Mouse (Mus musculus): ENCODE data around the gene BC049352. TPM values are rescaled to one million over a fixed set of nuclear protein-coding genes. Genes with fewer than 3 reads are reported as not detected.

The BC049352 gene
- total and polyA plus RNA-seq, 3 experiments = 0.17 TPM; not detected in 2

DNA sequence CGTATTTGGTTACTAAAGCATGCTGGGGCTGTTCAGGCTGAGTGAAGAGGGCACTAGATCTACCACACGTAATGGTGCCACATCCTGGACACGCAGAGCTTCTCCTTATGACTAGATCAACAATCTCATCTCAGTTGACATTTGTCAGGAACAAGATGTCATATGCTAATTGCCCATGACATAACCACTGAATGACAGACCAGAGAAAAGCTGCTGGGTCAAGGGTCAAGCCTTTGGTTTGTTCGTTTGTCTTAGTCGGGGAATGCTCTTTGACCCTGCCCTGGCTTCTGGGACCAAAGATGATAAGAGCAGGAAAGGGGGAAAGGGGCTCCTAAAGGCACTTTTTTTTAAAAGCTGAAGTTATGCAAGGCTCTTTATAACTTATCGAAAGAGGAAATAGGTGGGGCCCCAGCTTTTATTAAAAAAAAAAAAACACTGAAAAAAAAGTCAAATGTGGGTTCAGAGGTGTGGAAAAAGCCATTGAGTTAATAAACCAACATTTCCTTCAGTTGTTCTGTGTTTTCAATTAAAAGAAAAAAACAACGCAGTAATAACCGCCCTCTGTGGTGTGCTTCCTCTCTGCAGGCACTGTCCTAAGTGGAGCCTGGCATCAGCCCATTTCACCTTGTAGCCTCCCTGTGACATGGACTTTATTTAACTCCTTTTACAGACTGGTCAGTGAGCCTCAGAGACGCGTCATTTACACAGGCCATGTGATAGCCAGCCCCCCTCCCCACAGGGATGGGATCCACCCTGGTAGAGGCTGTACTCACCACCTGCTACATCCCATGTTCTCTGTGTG lies 112.6 kb downstream of the BC049352 start:
- Histone ChIP-seq H3K27ac (ENCODE audit: insufficient read depth, low read depth) (no peak overlapping the region), H3K4me3 (replicated peaks in 1 of 3; ENCODE audit: low read depth in 2 of 3, low read length in 2 of 3, poor library complexity in 1 of 3) (no peak overlapping the region), H3K79me2 (replicated peaks; ENCODE audit: control insufficient read depth, extremely low read depth, insufficient read depth, poor library complexity, severe bottlenecking) (no peaks in the 10 kb centered on the region), H3K9me3 (replicated peaks; ENCODE audit: low read length) (no peaks in the 10 kb centered on the region), H3K27me3 (replicated peaks) (no peaks in the 10 kb centered on the region), H3K4me2 (ENCODE audit: insufficient read depth, low read depth, poor library complexity, severe bottlenecking) (no peak overlapping the region), H3K4me1 (ENCODE audit: control insufficient read depth in 1 of 2, insufficient read depth in 2 of 2) (peaks cover 11 to 40% of the 10 kb centered on the region in 2 experiments), H3K36me3 (replicated peaks in 1 of 2; ENCODE audit: control insufficient read depth in 1 of 2, insufficient read depth in 1 of 2, low read length in 1 of 2) (no peaks in the 10 kb centered on the region), H3K9ac (ENCODE audit: insufficient read depth, low read depth) (no peak overlapping the region)
- DNase-seq (ENCODE audit: extremely low read depth) = no peak
- TF ChIP-seq E2F4 (IDR thresholded peaks at IDR 0.05; ENCODE audit: insufficient replicate concordance, low read depth, low read length) = no peak
- no peak for TF ChIP-seq TCF12 (IDR thresholded peaks at IDR 0.05; ENCODE audit: low read depth, low read length)
- no peak for TF ChIP-seq JUN (IDR thresholded peaks at IDR 0.05; ENCODE audit: insufficient read depth, low read depth, low read length)
- TF ChIP-seq UBTF (IDR thresholded peaks at IDR 0.05; ENCODE audit: low read depth, low read length) = no peak
- TF ChIP-seq MXI1 (IDR thresholded peaks at IDR 0.05; ENCODE audit: low read depth, low read length) = no peak
- no peak for TF ChIP-seq ZNF384 (IDR thresholded peaks at IDR 0.05; ENCODE audit: low read depth, low read length)
- TF ChIP-seq MAZ (IDR thresholded peaks at IDR 0.05; ENCODE audit: low read depth, low read length) = no peak
- TF ChIP-seq TBP (conservative IDR thresholded peaks at IDR 0.05; ENCODE audit: low read depth, low read length) = no peak
- no peak for TF ChIP-seq ELF1 (IDR thresholded peaks at IDR 0.05; ENCODE audit: low read depth, low read length)
- no peak for TF ChIP-seq GABPA (IDR thresholded peaks at IDR 0.05; ENCODE audit: insufficient replicate concordance, low read depth, low read length)
- TF ChIP-seq CHD2 (IDR thresholded peaks at IDR 0.05; ENCODE audit: low read length) = no peak
- no peak for TF ChIP-seq RAD21 (IDR thresholded peaks at IDR 0.05; ENCODE audit: low read depth, low read length)
- TF ChIP-seq PAX5 (IDR thresholded peaks at IDR 0.05; ENCODE audit: low read length) = no peak
- TF ChIP-seq NRF1 (IDR thresholded peaks at IDR 0.05; ENCODE audit: low read depth, low read length) = no peak
- no peak for TF ChIP-seq MAX (IDR thresholded peaks at IDR 0.05; ENCODE audit: low read length)
- in situ Hi-C loops (cut with MboI; ENCODE audit: low pct_ligation_motif_present, low pct_unique_long_range_greater_than_20kb, low sequenced_read_pairs) (loop anchor here (5.0 kb wide), 1 partner anchor 72 kb away; no protein-coding TSS in a partner anchor), dilution Hi-C loops (cut with MboI; ENCODE audit: extremely low pct_ligation_motif_present, extremely low pct_unique_long_range_greater_than_20kb, low sequenced_read_pairs) (no loop called here)

DNA sequence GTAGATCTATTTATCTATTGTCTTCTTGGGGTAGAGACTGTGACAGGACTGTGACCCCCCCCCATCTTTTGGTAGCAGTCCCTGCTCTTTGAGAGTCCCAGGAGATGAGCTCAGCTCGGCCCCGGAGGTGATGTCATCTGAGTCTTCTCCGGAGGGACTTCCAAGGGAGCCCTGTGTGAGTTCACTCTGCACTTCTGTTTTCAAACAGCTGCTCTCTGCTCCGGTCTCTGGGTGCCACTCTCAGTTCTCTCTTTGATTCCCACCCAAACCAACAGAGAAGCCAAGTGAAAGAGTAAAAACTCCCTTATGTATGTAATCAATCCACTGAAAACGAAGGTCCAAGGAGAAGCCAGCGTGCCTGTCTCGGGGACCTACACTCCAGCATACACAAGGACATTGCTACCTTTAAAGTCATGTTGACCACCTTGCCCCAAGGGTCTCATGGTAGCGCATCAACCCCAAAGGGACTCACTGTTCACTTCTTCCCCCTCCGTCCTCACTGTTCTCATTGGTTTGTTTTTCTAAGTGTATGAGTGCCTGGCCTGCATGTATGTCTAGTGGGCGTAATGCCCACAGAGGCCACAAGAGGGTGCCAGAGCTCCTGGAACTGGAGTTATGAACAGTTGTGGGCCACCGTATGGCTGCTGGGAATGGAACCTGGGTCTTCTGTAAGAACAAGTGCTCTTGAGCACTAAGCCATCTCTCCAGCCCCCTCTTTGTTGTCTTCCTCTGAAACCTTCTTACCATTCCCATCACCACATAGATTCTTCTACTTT lies 117.6 kb downstream of the BC049352 start:
- H3K27ac ChIP-seq (ENCODE audit: insufficient read depth, low read depth) = peak overlapping the region; percentile 98
- peak; percentile 91 for DNase-seq (ENCODE audit: extremely low read depth)
- no peaks in the 10 kb centered on the region for H3K79me2 ChIP-seq (replicated peaks; ENCODE audit: control insufficient read depth, extremely low read depth, insufficient read depth, poor library complexity, severe bottlenecking)
- H3K4me3 ChIP-seq (replicated peaks in 1 of 3; ENCODE audit: low read depth in 2 of 3, low read length in 2 of 3, poor library complexity in 1 of 3) = peak overlapping the region in 2 of 3 experiments; percentile 0 to 34
- no peaks in the 10 kb centered on the region for H3K36me3 ChIP-seq (replicated peaks in 1 of 2; ENCODE audit: control insufficient read depth in 1 of 2, insufficient read depth in 1 of 2, low read length in 1 of 2)
- peak overlapping the region; percentile 52 for H3K4me2 ChIP-seq (ENCODE audit: insufficient read depth, low read depth, poor library complexity, severe bottlenecking)
- H3K4me1 ChIP-seq (ENCODE audit: control insufficient read depth in 1 of 2, insufficient read depth in 2 of 2) = peaks cover 23 to 58% of the 10 kb centered on the region in 2 experiments
- H3K27me3 ChIP-seq (replicated peaks) = no peaks in the 10 kb centered on the region
- no peaks in the 10 kb centered on the region for H3K9me3 ChIP-seq (replicated peaks; ENCODE audit: low read length)
- peak overlapping the region; percentile 19; the same call in 1 of the 2 replicates for H3K9ac ChIP-seq (ENCODE audit: insufficient read depth, low read depth)
- in situ Hi-C loops (cut with MboI; ENCODE audit: low pct_ligation_motif_present, low pct_unique_long_range_greater_than_20kb, low sequenced_read_pairs) (loop anchor here (5.0 to 10.0 kb wide), 3 partner anchors 77 to 225 kb away; no protein-coding TSS in a partner anchor), dilution Hi-C loops (cut with MboI; ENCODE audit: extremely low pct_ligation_motif_present, extremely low pct_unique_long_range_greater_than_20kb, low sequenced_read_pairs) (no loop called here)
- TF ChIP-seq MXI1 (IDR thresholded peaks at IDR 0.05; ENCODE audit: low read depth, low read length) = no peak
- no peak for TF ChIP-seq PAX5 (IDR thresholded peaks at IDR 0.05; ENCODE audit: low read length)
- TF ChIP-seq MAFK (IDR thresholded peaks at IDR 0.05; ENCODE audit: insufficient replicate concordance, low read length) = 0 out of 2 replicates have a peak, but pooled peaks have one; percentile 35
- no peak for TF ChIP-seq POLR2AphosphoS2 (IDR thresholded peaks at IDR 0.05; ENCODE audit: low read depth, low read length)
- no peak for TF ChIP-seq ELF1 (IDR thresholded peaks at IDR 0.05; ENCODE audit: low read depth, low read length)
- peak; percentile 64 for TF ChIP-seq RAD21 (IDR thresholded peaks at IDR 0.05; ENCODE audit: low read depth, low read length)
- peak; percentile 43; the same call in 1 of the 2 replicates for TF ChIP-seq NELFE (IDR thresholded peaks at IDR 0.05; ENCODE audit: low read depth, low read length)
- TF ChIP-seq USF1 (IDR thresholded peaks at IDR 0.05; ENCODE audit: low read depth, low read length) = no peak
- TF ChIP-seq ETS1 (conservative IDR thresholded peaks at IDR 0.05; ENCODE audit: low read depth, low read length) = peak; percentile 97
- no peak for TF ChIP-seq GABPA (IDR thresholded peaks at IDR 0.05; ENCODE audit: insufficient replicate concordance, low read depth, low read length)
- peak; percentile 85 to 92 for TF ChIP-seq CTCF (conservative IDR thresholded peaks at IDR 0.05 in 1 of 2, IDR thresholded peaks at IDR 0.05 in 1 of 2; ENCODE audit: low read depth in 2 of 2, low read length in 2 of 2)
- no peak; the same call in 1 of the 2 replicates for TF ChIP-seq MAZ (IDR thresholded peaks at IDR 0.05; ENCODE audit: low read depth, low read length)
- TF ChIP-seq HCFC1 (IDR thresholded peaks at IDR 0.05; ENCODE audit: low read depth, low read length) = no peak
- no peak for TF ChIP-seq CHD1 (IDR thresholded peaks at IDR 0.05; ENCODE audit: low read depth, low read length)
- peak; percentile 56; the same call in 1 of the 2 replicates for TF ChIP-seq BHLHE40 (IDR thresholded peaks at IDR 0.05; ENCODE audit: low read depth, low read length)
- peak; percentile 80 for TF ChIP-seq JUN (IDR thresholded peaks at IDR 0.05; ENCODE audit: insufficient read depth, low read depth, low read length)
- TF ChIP-seq MAX (IDR thresholded peaks at IDR 0.05; ENCODE audit: low read length) = no peak
- TF ChIP-seq SMC3 (IDR thresholded peaks at IDR 0.05; ENCODE audit: low read depth, low read length) = peak; percentile 82
- TF ChIP-seq USF2 (conservative IDR thresholded peaks at IDR 0.05; ENCODE audit: low read depth, low read length) = no peak
- TF ChIP-seq TBP (conservative IDR thresholded peaks at IDR 0.05; ENCODE audit: low read depth, low read length) = no peak
- TF ChIP-seq ZKSCAN1 (IDR thresholded peaks at IDR 0.05; ENCODE audit: borderline replicate concordance, low read depth, low read length) = no peak

Measured in CH12.LX (cell line).